Mouse (Mus musculus): ENCODE data around the gene Slc12a4. TPM values are rescaled to one million over a fixed set of nuclear protein-coding genes. Genes with fewer than 3 reads are reported as not detected.
A peak's percentile ranks its signal among the peaks of the same experiment; 100 is the strongest.
"Not testable (repeated sequence)": the region's sequence is repeated elsewhere in the genome, so short reads cannot be mapped to it uniquely, and the experiment has no call there.

The Slc12a4 gene
- polyA plus RNA-seq (2012; ENCODE audit: insufficient read depth, insufficient read length, missing spikeins): 5.8 and 11.4 TPM in 2 replicates

GRCm38 (mm10) chr8:105965905-105966341 is at the start of gene Slc12a4:
Gene Slc12a4 (minus strand): TSS chr8:105966097.
- peak within 1 kb of the TSS; percentile 89 for H3K27ac ChIP-seq (replicated peaks; ENCODE audit: low read depth, low read length)
- H3K4me3 ChIP-seq (ENCODE audit: insufficient read depth, low read depth, low read length): peak within 1 kb of the TSS; percentile 96
- peaks cover 5% of the 10 kb centered on the region; the same call in 1 of the 2 replicates for H3K4me1 ChIP-seq (ENCODE audit: control insufficient read depth, insufficient read depth, insufficient read length, low read length)

- H3K4me3 ChIP-seq (ENCODE audit: insufficient read depth, low read depth, low read length); H3K4me1 ChIP-seq (ENCODE audit: control insufficient read depth, insufficient read depth, insufficient read length, low read length); H3K27ac ChIP-seq (replicated peaks; ENCODE audit: low read depth, low read length): not testable (repeated sequence)
Measured at GRCm38 (mm10) chr8:106012203-106012602, 46.3 kb upstream of the Slc12a4 start.

GRCm38 (mm10) chr8:106011643-106011986 is 45.7 kb upstream of the Slc12a4 start, which contains the start of gene Ddx28:
Gene Ddx28 (minus strand): TSS chr8:106011882.
- Histone ChIP-seq H3K4me1 (ENCODE audit: control insufficient read depth, insufficient read depth, insufficient read length, low read length) (peaks cover 9% of the 10 kb centered on the region; the same call in 1 of the 2 replicates), H3K27ac (replicated peaks; ENCODE audit: low read depth, low read length) (peak within 1 kb of the TSS; percentile 50), H3K4me3 (ENCODE audit: insufficient read depth, low read depth, low read length) (peak within 1 kb of the TSS; percentile 92)

GRCm38 (mm10) chr8:106010748-106011642 is 45.1 kb upstream of the Slc12a4 start:
- Histone ChIP-seq H3K27ac (replicated peaks; ENCODE audit: low read depth, low read length) (peak overlapping the region; percentile 50), H3K4me3 (ENCODE audit: insufficient read depth, low read depth, low read length) (peak overlapping the region; percentile 92), H3K4me1 (ENCODE audit: control insufficient read depth, insufficient read depth, insufficient read length, low read length) (peaks cover 9% of the 10 kb centered on the region; the same call in 1 of the 2 replicates)

GRCm38 (mm10) chr8:106007891-106008290 is 42.0 kb upstream of the Slc12a4 start:
- H3K4me3 ChIP-seq (ENCODE audit: insufficient read depth, low read depth, low read length); H3K27ac ChIP-seq (replicated peaks; ENCODE audit: low read depth, low read length); H3K4me1 ChIP-seq (ENCODE audit: control insufficient read depth, insufficient read depth, insufficient read length, low read length): not testable (repeated sequence)

GRCm38 (mm10) chr8:106007135-106007534 is 41.2 kb upstream of the Slc12a4 start:
- no peak overlapping the region for H3K4me3 ChIP-seq (ENCODE audit: insufficient read depth, low read depth, low read length)
- H3K27ac ChIP-seq (replicated peaks; ENCODE audit: low read depth, low read length): no peak overlapping the region; the same call in 1 of the 2 replicates
- H3K4me1 ChIP-seq (ENCODE audit: control insufficient read depth, insufficient read depth, insufficient read length, low read length): peaks cover 9% of the 10 kb centered on the region; the same call in 1 of the 2 replicates

- Histone ChIP-seq H3K4me3 (ENCODE audit: insufficient read depth, low read depth, low read length) (no peak overlapping the region), H3K27ac (replicated peaks; ENCODE audit: low read depth, low read length) (no peak overlapping the region), H3K4me1 (ENCODE audit: control insufficient read depth, insufficient read depth, insufficient read length, low read length) (peaks cover 6% of the 10 kb centered on the region; the same call in 1 of the 2 replicates)
Measured at GRCm38 (mm10) chr8:106006413-106006812, 40.5 kb upstream of the Slc12a4 start.

- Histone ChIP-seq H3K27ac (replicated peaks; ENCODE audit: low read depth, low read length) (no peak within 1 kb of the TSS), H3K4me3 (ENCODE audit: insufficient read depth, low read depth, low read length) (no peak within 1 kb of the TSS), H3K4me1 (ENCODE audit: control insufficient read depth, insufficient read depth, insufficient read length, low read length) (peaks cover 6% of the 10 kb centered on the region; the same call in 1 of the 2 replicates)
Measured at GRCm38 (mm10) chr8:106005875-106006274, 40.0 kb upstream of the Slc12a4 start, which contains the start of gene Dpep2nb. Gene Dpep2nb (minus strand): TSS chr8:106005975.

- 0 out of 2 replicates have a peak, but pooled peaks cover 1% of the 10 kb centered on the region for H3K4me1 ChIP-seq (ENCODE audit: control insufficient read depth, insufficient read depth, insufficient read length, low read length)
- no peak overlapping the region for H3K27ac ChIP-seq (replicated peaks; ENCODE audit: low read depth, low read length)
- no peak overlapping the region for H3K4me3 ChIP-seq (ENCODE audit: insufficient read depth, low read depth, low read length)
Measured at GRCm38 (mm10) chr8:106004538-106005207, 38.8 kb upstream of the Slc12a4 start.

- no peak overlapping the region for H3K4me3 ChIP-seq (ENCODE audit: insufficient read depth, low read depth, low read length)
- no peak overlapping the region for H3K27ac ChIP-seq (replicated peaks; ENCODE audit: low read depth, low read length)
- H3K4me1 ChIP-seq (ENCODE audit: control insufficient read depth, insufficient read depth, insufficient read length, low read length): peaks cover 7% of the 10 kb centered on the region
Measured at GRCm38 (mm10) chr8:106001908-106002307, 36.0 kb upstream of the Slc12a4 start.

- peaks cover 11% of the 10 kb centered on the region for H3K4me1 ChIP-seq (ENCODE audit: control insufficient read depth, insufficient read depth, insufficient read length, low read length)
- H3K4me3 ChIP-seq (ENCODE audit: insufficient read depth, low read depth, low read length): no peak overlapping the region
- peak overlapping the region; percentile 14; the same call in 1 of the 2 replicates for H3K27ac ChIP-seq (replicated peaks; ENCODE audit: low read depth, low read length)
Measured at GRCm38 (mm10) chr8:105998971-105999370, 33.1 kb upstream of the Slc12a4 start.

GRCm38 (mm10) chr8:105996359-105996758 is 30.5 kb upstream of the Slc12a4 start:
- H3K4me1 ChIP-seq (ENCODE audit: control insufficient read depth, insufficient read depth, insufficient read length, low read length): peaks cover 11% of the 10 kb centered on the region
- H3K27ac ChIP-seq (replicated peaks; ENCODE audit: low read depth, low read length): peak overlapping the region; percentile 63
- no peak overlapping the region for H3K4me3 ChIP-seq (ENCODE audit: insufficient read depth, low read depth, low read length)

- Histone ChIP-seq H3K4me1 (ENCODE audit: control insufficient read depth, insufficient read depth, insufficient read length, low read length) (peaks cover 11% of the 10 kb centered on the region), H3K27ac (replicated peaks; ENCODE audit: low read depth, low read length) (no peak overlapping the region), H3K4me3 (ENCODE audit: insufficient read depth, low read depth, low read length) (no peak overlapping the region)
Measured at GRCm38 (mm10) chr8:105993226-105993625, 27.3 kb upstream of the Slc12a4 start.

GRCm38 (mm10) chr8:105992499-105992898 is 26.6 kb upstream of the Slc12a4 start:
- H3K4me3 ChIP-seq (ENCODE audit: insufficient read depth, low read depth, low read length): no peak overlapping the region
- H3K4me1 ChIP-seq (ENCODE audit: control insufficient read depth, insufficient read depth, insufficient read length, low read length): peaks cover 10% of the 10 kb centered on the region
- no peak overlapping the region for H3K27ac ChIP-seq (replicated peaks; ENCODE audit: low read depth, low read length)

GRCm38 (mm10) chr8:105991546-105991945 is 25.6 kb upstream of the Slc12a4 start:
- Histone ChIP-seq H3K4me3 (ENCODE audit: insufficient read depth, low read depth, low read length) (no peak overlapping the region), H3K27ac (replicated peaks; ENCODE audit: low read depth, low read length) (no peak overlapping the region)

More at GRCm38 (mm10) chr8:105991546-105991945, 25.6 kb upstream of the Slc12a4 start:
- H3K4me1 ChIP-seq (ENCODE audit: control insufficient read depth, insufficient read depth, insufficient read length, low read length): peaks cover 2% of the 10 kb centered on the region; the same call in 1 of the 2 replicates

All from brown adipose tissue, adult 24 weeks (tissue).